Mouse (Mus musculus) kidney, adult 2 months (tissue): ENCODE results near the gene Poldip3.

Experiments used
- CTCF ChIP-seq: fragments of 200-500 bp; conservative IDR thresholded peaks from 2 replicates; pipeline ENCODE4 v1.5.1; 2011; ENCODE audit warnings: low read depth, mild to moderate bottlenecking, control low read depth, low read length, moderate library complexity, mixed read lengths; ENCODE audit not compliant: insufficient read depth, insufficient read length
- POLR2A ChIP-seq: fragments of 200-500 bp; IDR thresholded peaks from one replicate; pipeline ENCODE4 v1.6.1; 2011; ENCODE audit warnings: low read depth, low read length, control low read depth

- TF ChIP-seq POLR2A (peak; percentile 80), CTCF (no peak)
Measured at GRCm38 (mm10) chr15:83149196-83150072, at the start of gene Poldip3.
